Comparison of ENCODE assay signal across 8 mouse cellular contexts in the genomic region with DNA sequence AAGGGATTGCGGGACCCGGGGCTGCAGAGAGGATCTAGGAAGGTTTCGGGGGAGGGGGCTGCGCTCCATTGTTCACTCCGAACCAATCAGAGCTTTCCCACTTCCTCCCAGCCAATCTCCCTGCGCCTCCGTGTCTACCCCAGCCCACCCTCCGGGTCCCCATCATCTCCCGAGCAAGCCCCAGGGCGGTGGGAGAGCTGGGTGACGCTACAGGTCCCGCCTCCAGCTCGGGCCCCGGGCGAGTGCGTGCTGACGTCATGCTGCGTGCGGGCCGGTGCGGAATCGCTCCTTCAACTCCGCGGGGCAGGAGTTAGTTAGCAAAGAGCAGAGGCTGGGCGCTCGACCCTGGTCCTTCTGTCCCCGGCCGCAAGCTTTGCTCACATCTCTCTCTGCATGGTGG. TPM values are rescaled to one million over a fixed set of nuclear protein-coding genes. Genes with fewer than 3 reads are reported as not detected.
DNase-seq lines count a peak whose midpoint lies in the region; ATAC-seq and TF ChIP-seq lines count a peak whose summit lies in the region.

No protein-coding gene starts in this region.

- no peak for TF ChIP-seq EP300 in lung, postnatal 0 days (IDR thresholded peaks at IDR 0.05)

- H3K4me3 ChIP-seq in gastrocnemius, adult 2 months = peak overlapping the region; percentile 71
- peak overlapping the region; percentile 38 for H3K4me3 ChIP-seq in lung, postnatal 0 days (ENCODE audit: low read depth, low read length)

- no peaks in the 10 kb centered on the region for H3K9me3 ChIP-seq in lung, postnatal 0 days (ENCODE audit: low read length)

- peak; percentile 63 for ATAC-seq in inflammation-experienced regulatory T-cells, adult 6 months
- ATAC-seq in lung, postnatal 0 days = peak; percentile 58

- WGBS in lung, postnatal 0 days = 1% methylated on average over 28 of the region's 28 CpGs

- H3K4me2 ChIP-seq in lung, postnatal 0 days (replicated peaks; ENCODE audit: low read depth, low read length) = peak overlapping the region; percentile 62

- intact Hi-C loops in gastrocnemius, adult 2 months (cut with DNase I) = no loop called here

- no peak for TF ChIP-seq CTCF in brain, embryonic 14.5 days (IDR thresholded peaks at IDR 0.05; ENCODE audit: borderline replicate concordance, extremely low read depth, insufficient read depth, insufficient read length)
- TF ChIP-seq CTCF in gastrocnemius, adult 2 months (IDR thresholded peaks at IDR 0.05) = no peak
- TF ChIP-seq CTCF in lung, postnatal 0 days (IDR thresholded peaks at IDR 0.05) = no peak

- no peak for TF ChIP-seq POLR2A in brain, embryonic 14.5 days (IDR thresholded peaks at IDR 0.05; ENCODE audit: borderline replicate concordance, extremely low read depth, insufficient read depth, insufficient read length, poor library complexity, severe bottlenecking)

- DNase-seq in ovary, adult 18-20 months (ENCODE audit: low spot score) = peak; percentile 18
- DNase-seq in ovary, postnatal 14 days (ENCODE audit: low spot score) = no peak
- peak; percentile 97 for DNase-seq in brain, embryonic 14.5 days (ENCODE audit: low read depth)
- DNase-seq in gastrocnemius, adult 2 months = peak; percentile 39
- peak; percentile 44 for DNase-seq in lung, postnatal 0 days (ENCODE audit: low spot score)
- peak; percentile 49 for DNase-seq in ovary, postnatal 36 days (ENCODE audit: low spot score)
- DNase-seq in left cerebral cortex, adult 11 months (ENCODE audit: low spot score) = no peak

- no peaks in the 10 kb centered on the region for H3K36me3 ChIP-seq in lung, postnatal 0 days (ENCODE audit: insufficient read depth, low read length)

- no peak overlapping the region for H3K9ac ChIP-seq in lung, postnatal 0 days (replicated peaks; ENCODE audit: low read depth)

- H3K4me1 ChIP-seq in lung, postnatal 0 days (ENCODE audit: insufficient read depth, low read depth, low read length) = peaks cover 12% of the 10 kb centered on the region

- peaks cover 70% of the 10 kb centered on the region for H3K27me3 ChIP-seq in lung, postnatal 0 days (replicated peaks; ENCODE audit: insufficient read depth, low read length)

- H3K27ac ChIP-seq in gastrocnemius, adult 2 months = no peak overlapping the region
- no peak overlapping the region for H3K27ac ChIP-seq in lung, postnatal 0 days (ENCODE audit: low read length)

RNA-seq across cellular contexts. Expression of gene Isl2, which starts 2.4 kb away (rescaled TPM):
- polyA plus RNA-seq in brain, embryonic 14.5 days (2012; rRNA removed) = 1.5 and 3.7 TPM in 2 replicates
- not detected for total RNA-seq in gastrocnemius, adult 2 months (2021)
- polyA plus RNA-seq in inflammation-experienced regulatory T-cells, adult 6 months (2017; shearing (Covaris generic)) = not detected
- 0.07 TPM in 1 of 2 replicates, not detected in the other for polyA plus RNA-seq in lung, postnatal 0 days (2015; fragmentation: Nextera tagmentation; extraction: Ambion mirVana)

RNA-seq across cellular contexts. Expression of gene Etfa, which starts 28.8 kb away (rescaled TPM):
- polyA plus RNA-seq in brain, embryonic 14.5 days (2012; rRNA removed) = 36.0 and 36.7 TPM in 2 replicates
- total RNA-seq in gastrocnemius, adult 2 months (2021) = 100 to 1,000 TPM; 217 to 370 TPM
- polyA plus RNA-seq in inflammation-experienced regulatory T-cells, adult 6 months (2017; shearing (Covaris generic)) = 100 to 1,000 TPM; 123 to 175 (median 136) TPM
- 175 and 196 TPM in 2 replicates for polyA plus RNA-seq in lung, postnatal 0 days (2015; fragmentation: Nextera tagmentation; extraction: Ambion mirVana)

Comparison
In these comparisons a context has a peak if more than half of its experiments do, and no peak if none do; other contexts are left out.
1. DNase-seq: peak in ovary, adult 18-20 months (single experiment), brain, embryonic 14.5 days (single experiment), gastrocnemius, adult 2 months (single experiment), lung, postnatal 0 days (single experiment) and ovary, postnatal 36 days (single experiment); none in ovary, postnatal 14 days (single experiment) and left cerebral cortex, adult 11 months (single experiment).